Mouse (Mus musculus): ENCODE data around the gene Pafah2.

DNA sequence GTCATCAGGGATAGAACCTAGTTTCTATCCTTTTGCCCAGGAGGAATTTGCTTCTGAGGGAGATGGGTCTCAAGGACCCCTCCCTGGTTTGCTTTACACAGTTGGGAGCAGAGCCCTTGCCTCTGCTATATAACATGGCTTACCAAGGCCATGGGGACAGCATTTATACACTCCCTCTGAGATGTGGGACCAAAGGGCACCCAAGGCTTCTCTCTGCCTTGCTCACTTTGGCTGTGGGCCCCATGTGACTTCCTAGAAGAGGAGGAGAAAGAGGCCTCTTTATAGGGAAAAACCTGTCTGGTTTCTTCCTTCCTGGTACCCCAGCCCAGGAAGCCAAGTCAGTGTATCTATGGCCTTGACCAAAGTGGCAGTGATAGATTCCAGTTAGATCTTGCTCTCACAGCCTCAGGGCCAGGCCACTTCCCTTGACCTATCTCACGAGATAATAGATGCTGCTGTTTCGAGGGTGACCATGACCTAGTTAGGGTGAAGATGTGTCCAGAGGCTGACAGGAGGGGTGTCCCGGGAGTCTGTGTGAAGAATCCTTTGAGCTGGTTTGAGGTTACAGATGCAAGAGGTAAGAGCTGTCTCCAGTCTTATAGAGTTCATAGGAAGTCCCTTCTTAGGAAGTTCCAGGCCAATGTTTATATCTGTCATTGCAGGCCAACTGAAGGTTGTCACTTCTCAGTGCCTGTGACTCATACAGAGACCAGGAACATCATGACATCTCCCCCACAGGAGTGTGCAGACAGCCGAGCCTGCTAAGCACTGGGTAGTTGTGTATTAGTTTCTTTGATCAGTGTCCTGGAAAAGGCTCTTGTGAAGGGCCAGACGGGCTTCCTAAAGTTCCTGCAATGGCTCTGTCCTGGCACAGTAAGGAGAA lies 42.4 kb upstream of the Pafah2 start:
- TF ChIP-seq GATA1 (IDR thresholded peaks at IDR 0.05; ENCODE audit: low read length) (no peak), TAL1 (IDR thresholded peaks at IDR 0.05; ENCODE audit: low read length) (no peak)

Data from erythroblast, embryonic 14.5 days (primary cell).